In the genomic region with DNA sequence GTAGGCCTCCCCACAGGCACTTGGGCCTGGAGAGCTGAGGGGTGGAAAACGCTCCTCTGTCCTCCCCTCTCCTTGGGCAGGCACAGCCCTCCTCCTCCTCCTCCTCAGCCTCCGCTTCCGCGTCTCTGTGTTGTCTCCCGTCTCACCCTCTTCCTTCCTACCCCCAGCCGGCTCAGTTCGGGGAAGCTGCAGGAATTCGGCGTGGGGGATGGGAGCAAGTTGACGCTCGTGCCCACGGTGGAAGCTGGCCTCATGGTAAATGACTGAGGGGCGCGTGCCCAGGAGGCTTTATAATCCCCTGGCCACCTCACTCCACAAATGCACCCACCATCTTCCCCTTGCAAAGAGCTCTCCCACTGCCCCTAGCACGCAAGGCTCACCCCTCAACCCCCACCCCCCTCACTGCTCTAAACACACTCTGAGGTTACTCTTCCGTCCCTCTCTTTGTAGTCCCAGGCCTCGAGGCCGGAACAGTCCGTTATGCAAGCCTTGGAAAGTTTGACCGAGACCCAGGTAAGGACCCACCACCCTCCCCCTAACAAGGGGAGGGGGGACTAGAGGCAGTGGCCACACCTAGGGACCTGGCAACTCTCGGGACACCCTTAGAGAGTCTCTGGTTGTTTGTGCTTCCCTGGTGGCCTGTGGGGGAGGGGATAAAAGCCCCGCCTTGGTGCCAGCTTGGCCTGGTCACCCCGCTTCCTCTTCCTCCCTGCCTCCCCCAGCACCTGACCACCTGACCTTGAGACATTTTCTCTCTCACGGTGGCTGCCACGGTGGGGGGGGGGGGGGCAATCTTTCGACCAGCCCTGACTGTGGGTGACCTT, we compare ENCODE assay signal across 8 mouse cellular contexts. TPM values are rescaled to one million over a fixed set of nuclear protein-coding genes. Genes with fewer than 3 reads are reported as not detected.
A peak's percentile ranks its signal among the peaks of the same experiment; 100 is the strongest.
DNase-seq lines count a peak whose midpoint lies in the region; ATAC-seq lines count a peak whose summit lies in the region.

No protein-coding gene starts in this region.

- peak; percentile 53 for DNase-seq in B cell, adult 2 months
- peak; percentile 65 for DNase-seq in MN1 (ENCODE audit: low spot score)
- DNase-seq in embryonic facial prominence, embryonic 11.5 days (ENCODE audit: low spot score) = peak; percentile 60
- DNase-seq in heart, postnatal 25 days (ENCODE audit: low spot score) = peak; percentile 63
- DNase-seq in limb, embryonic 10.5 days (ENCODE audit: low spot score) = peak; percentile 73
- DNase-seq in midbrain, embryonic 11.5 days (ENCODE audit: low spot score, missing footprints) = peak; percentile 95
- peak; percentile 84 to 87 for DNase-seq in spleen, postnatal 36 days (ENCODE audit: low spot score in 2 of 2)

- no peak for ATAC-seq in embryonic facial prominence, embryonic 11.5 days (replicated peaks; ENCODE audit: insufficient number of reproducible peaks, low FRiP score, low TSS enrichment, low read depth)
- no peak for ATAC-seq in midbrain, embryonic 11.5 days (ENCODE audit: low FRiP score)
- no peak for ATAC-seq in megakaryocyte progenitor cell, adult 5-6 weeks (replicated peaks; ENCODE audit: poor library complexity)

- WGBS in embryonic facial prominence, embryonic 11.5 days = under 1% methylated on average over 24 of the region's 26 CpGs
- 1% methylated on average over 26 of the region's 26 CpGs for WGBS in limb, embryonic 10.5 days
- WGBS in midbrain, embryonic 11.5 days = under 1% methylated on average over 26 of the region's 26 CpGs

- H3K27ac ChIP-seq in embryonic facial prominence, embryonic 11.5 days (replicated peaks; ENCODE audit: low read depth, low read length) = peak overlapping the region; percentile 99
- peak overlapping the region; percentile 100 for H3K27ac ChIP-seq in limb, embryonic 10.5 days
- peak overlapping the region; percentile 99 for H3K27ac ChIP-seq in midbrain, embryonic 11.5 days (ENCODE audit: low read depth, low read length)

- peaks cover 21% of the 10 kb centered on the region for H3K4me1 ChIP-seq in embryonic facial prominence, embryonic 11.5 days (ENCODE audit: control insufficient read depth, insufficient read depth, low read length)
- peaks cover 65% of the 10 kb centered on the region for H3K4me1 ChIP-seq in limb, embryonic 10.5 days
- peaks cover 49% of the 10 kb centered on the region for H3K4me1 ChIP-seq in midbrain, embryonic 11.5 days (ENCODE audit: control insufficient read depth, insufficient read depth, low read length)

- H3K36me3 ChIP-seq in embryonic facial prominence, embryonic 11.5 days (replicated peaks; ENCODE audit: control insufficient read depth, insufficient read depth, low read depth, low read length) = peaks cover 40% of the 10 kb centered on the region
- H3K36me3 ChIP-seq in limb, embryonic 10.5 days = peaks cover 81% of the 10 kb centered on the region
- H3K36me3 ChIP-seq in midbrain, embryonic 11.5 days (ENCODE audit: control insufficient read depth, insufficient read depth, low read length) = peaks cover 47% of the 10 kb centered on the region

- peak overlapping the region; percentile 100 for H3K9ac ChIP-seq in embryonic facial prominence, embryonic 11.5 days (replicated peaks; ENCODE audit: low read length)
- peak overlapping the region; percentile 100 for H3K9ac ChIP-seq in midbrain, embryonic 11.5 days (ENCODE audit: low read length)

- no peaks in the 10 kb centered on the region for H3K9me3 ChIP-seq in embryonic facial prominence, embryonic 11.5 days (replicated peaks; ENCODE audit: control insufficient read depth, low read length)
- no peaks in the 10 kb centered on the region for H3K9me3 ChIP-seq in limb, embryonic 10.5 days (replicated peaks)
- H3K9me3 ChIP-seq in midbrain, embryonic 11.5 days (ENCODE audit: control insufficient read depth, low read length) = no peaks in the 10 kb centered on the region

- peak overlapping the region; percentile 100 for H3K4me3 ChIP-seq in embryonic facial prominence, embryonic 11.5 days (ENCODE audit: low read depth, low read length)
- H3K4me3 ChIP-seq in limb, embryonic 10.5 days = peak overlapping the region; percentile 93
- peak overlapping the region; percentile 99 for H3K4me3 ChIP-seq in midbrain, embryonic 11.5 days (ENCODE audit: low read depth, low read length)

- intact Hi-C loops in heart, postnatal 25 days (cut with DNase I) = no loop called here

- H3K4me2 ChIP-seq in embryonic facial prominence, embryonic 11.5 days (ENCODE audit: low read depth, low read length) = peak overlapping the region; percentile 99
- peak overlapping the region; percentile 99 for H3K4me2 ChIP-seq in midbrain, embryonic 11.5 days

- H3K27me3 ChIP-seq in embryonic facial prominence, embryonic 11.5 days (ENCODE audit: control insufficient read depth, insufficient read depth, low read length) = no peaks in the 10 kb centered on the region
- no peaks in the 10 kb centered on the region for H3K27me3 ChIP-seq in limb, embryonic 10.5 days (ENCODE audit: low read depth, poor library complexity, severe bottlenecking)
- H3K27me3 ChIP-seq in midbrain, embryonic 11.5 days (ENCODE audit: control insufficient read depth, insufficient read depth, low read length) = no peaks in the 10 kb centered on the region

RNA-seq across cellular contexts. Expression of a gene that starts 3.4 kb away (rescaled TPM):
- polyA plus RNA-seq in embryonic facial prominence, embryonic 11.5 days (2014; fragmentation: Nextera tagmentation; extraction: Ambion mirVana) = 60.3 and 62.1 TPM in 2 replicates
- total RNA-seq in heart, postnatal 25 days (2021) = 100 to 1,000 TPM in 1 of 2 experiments, 10 to 100 TPM in 1; 92.1 to 120 TPM
- polyA plus RNA-seq in limb, embryonic 10.5 days (2016; fragmentation: Nextera tagmentation; extraction: Ambion mirVana) = 26.2 and 27.1 TPM in 2 replicates
- polyA plus RNA-seq in midbrain, embryonic 11.5 days (2014; fragmentation: Nextera tagmentation; extraction: Ambion mirVana) = 66.0 and 71.3 TPM in 2 replicates
- total RNA-seq in megakaryocyte progenitor cell, adult 5-6 weeks (2015) = 21.4 and 22.2 TPM in 2 replicates
- 12.7 and 17.9 TPM in 2 replicates for total RNA-seq in megakaryocyte progenitor cell, adult 5-6 weeks (2017)

RNA-seq across cellular contexts. Expression of a gene that starts 10.8 kb away (rescaled TPM):
- polyA plus RNA-seq in embryonic facial prominence, embryonic 11.5 days (2014; fragmentation: Nextera tagmentation; extraction: Ambion mirVana) = 6.8 and 9.0 TPM in 2 replicates
- total RNA-seq in heart, postnatal 25 days (2021) = 1 to 10 TPM; 2.4 to 3.1 TPM
- polyA plus RNA-seq in limb, embryonic 10.5 days (2016; fragmentation: Nextera tagmentation; extraction: Ambion mirVana) = 3.3 and 4.7 TPM in 2 replicates
- polyA plus RNA-seq in midbrain, embryonic 11.5 days (2014; fragmentation: Nextera tagmentation; extraction: Ambion mirVana) = 11.1 and 11.8 TPM in 2 replicates
- total RNA-seq in megakaryocyte progenitor cell, adult 5-6 weeks (2015) = 3.8 and 4.8 TPM in 2 replicates
- 2.0 and 2.2 TPM in 2 replicates for total RNA-seq in megakaryocyte progenitor cell, adult 5-6 weeks (2017)

RNA-seq across cellular contexts. Expression of a gene that starts 13.0 kb away (rescaled TPM):
- 360 and 371 TPM in 2 replicates for polyA plus RNA-seq in embryonic facial prominence, embryonic 11.5 days (2014; fragmentation: Nextera tagmentation; extraction: Ambion mirVana)
- 1,000 to 10,000 TPM; 1,252 to 1,264 TPM for total RNA-seq in heart, postnatal 25 days (2021)
- polyA plus RNA-seq in limb, embryonic 10.5 days (2016; fragmentation: Nextera tagmentation; extraction: Ambion mirVana) = 487 and 503 TPM in 2 replicates
- 329 and 355 TPM in 2 replicates for polyA plus RNA-seq in midbrain, embryonic 11.5 days (2014; fragmentation: Nextera tagmentation; extraction: Ambion mirVana)
- total RNA-seq in megakaryocyte progenitor cell, adult 5-6 weeks (2015) = 187 and 199 TPM in 2 replicates
- total RNA-seq in megakaryocyte progenitor cell, adult 5-6 weeks (2017) = 37.6 and 39.3 TPM in 2 replicates

RNA-seq across cellular contexts. Expression of a gene that starts 14.4 kb away (rescaled TPM):
- 74.0 and 77.8 TPM in 2 replicates for polyA plus RNA-seq in embryonic facial prominence, embryonic 11.5 days (2014; fragmentation: Nextera tagmentation; extraction: Ambion mirVana)
- 10 to 100 TPM; 31.7 to 43.1 TPM for total RNA-seq in heart, postnatal 25 days (2021)
- 90.7 and 129 TPM in 2 replicates for polyA plus RNA-seq in limb, embryonic 10.5 days (2016; fragmentation: Nextera tagmentation; extraction: Ambion mirVana)
- 81.5 and 87.1 TPM in 2 replicates for polyA plus RNA-seq in midbrain, embryonic 11.5 days (2014; fragmentation: Nextera tagmentation; extraction: Ambion mirVana)
- 16.1 and 18.4 TPM in 2 replicates for total RNA-seq in megakaryocyte progenitor cell, adult 5-6 weeks (2015)
- 35.4 and 60.4 TPM in 2 replicates for total RNA-seq in megakaryocyte progenitor cell, adult 5-6 weeks (2017)

RNA-seq across cellular contexts. Expression of a gene that starts 21.3 kb away (rescaled TPM):
- polyA plus RNA-seq in embryonic facial prominence, embryonic 11.5 days (2014; fragmentation: Nextera tagmentation; extraction: Ambion mirVana) = 6.0 and 6.8 TPM in 2 replicates
- total RNA-seq in heart, postnatal 25 days (2021) = 1 to 10 TPM; 4.2 to 5.2 TPM
- 8.7 and 13.1 TPM in 2 replicates for polyA plus RNA-seq in limb, embryonic 10.5 days (2016; fragmentation: Nextera tagmentation; extraction: Ambion mirVana)
- polyA plus RNA-seq in midbrain, embryonic 11.5 days (2014; fragmentation: Nextera tagmentation; extraction: Ambion mirVana) = 8.0 and 8.7 TPM in 2 replicates
- 17.2 and 18.2 TPM in 2 replicates for total RNA-seq in megakaryocyte progenitor cell, adult 5-6 weeks (2015)
- total RNA-seq in megakaryocyte progenitor cell, adult 5-6 weeks (2017) = 13.4 and 13.5 TPM in 2 replicates
